Mouse (Mus musculus) forebrain, embryonic 13.5 days (tissue): Measurements from ENCODE around the gene Olfr713. TPM values are rescaled to one million over a fixed set of nuclear protein-coding genes. Genes with fewer than 3 reads are reported as not detected.

Source experiments
- ATAC-seq: fragments of 200-750 bp; cut with Nextera tagmentation; 2 replicates; pipeline ENCODE4 v1.8.0; 2017
- H3K27ac ChIP-seq: fragments of 300-500 bp; sonication (generic); 2 replicates; pipeline ENCODE4 v1.5.1; 2015; ENCODE audit warnings: inconsistent platforms, mild to moderate bottlenecking, moderate library complexity
- H3K27me3 ChIP-seq: fragments of 300-500 bp; sonication (generic); 2 replicates; pipeline ENCODE4 v1.6.1; 2015; ENCODE audit warnings: mild to moderate bottlenecking, inconsistent platforms
- H3K36me3 ChIP-seq: fragments of 300-500 bp; sonication (generic); 2 replicates; pipeline ENCODE4 v1.6.1; 2015; ENCODE audit warnings: mild to moderate bottlenecking, inconsistent platforms; ENCODE audit not compliant: poor library complexity, severe bottlenecking
- H3K4me1 ChIP-seq: fragments of 300-500 bp; sonication (generic); 2 replicates; pipeline ENCODE4 v1.6.1; 2015; ENCODE audit warnings: inconsistent platforms
- H3K4me2 ChIP-seq: fragments of 300-500 bp; sonication (generic); 2 replicates; pipeline ENCODE4 v1.6.1; 2015; ENCODE audit warnings: inconsistent platforms, mild to moderate bottlenecking, moderate library complexity
- H3K4me3 ChIP-seq: fragments of 300-500 bp; sonication (generic); 2 replicates; pipeline ENCODE4 v1.5.1; 2015; ENCODE audit warnings: mild to moderate bottlenecking, inconsistent platforms
- H3K9ac ChIP-seq: fragments of 300-500 bp; sonication (generic); 2 replicates; pipeline ENCODE4 v1.6.1; 2015; ENCODE audit warnings: mild to moderate bottlenecking, inconsistent platforms
- H3K9me3 ChIP-seq: fragments of 300-500 bp; sonication (generic); replicated peaks from 2 replicates; pipeline ENCODE4 v1.6.1; 2016; ENCODE audit warnings: inconsistent platforms
- WGBS: fragments of 180-500 bp; shearing (Covaris S2); methylation state at CpG from one replicate; pipeline ENCODE4 v1.1.7; 2015; 5-methylcytosine and 5-hydroxymethylcytosine counted together
- polyA plus RNA-seq: library from polyadenylated mRNA; unstranded; fragments of >200 nt; fragmentation: Nextera tagmentation; extraction: Ambion mirVana; gene quantifications from 2 replicates; pipeline ENCODE4 v1.2.1, GENCODE M21; 2015

The Olfr713 gene
- polyA plus RNA-seq = not detected in 2 replicates

- H3K9ac ChIP-seq = no peak within 1 kb of the TSS
- whole genome bisulfite sequencing = 94% methylated on average over 1 of the region's 1 CpGs
- no peak within 1 kb of the TSS for H3K4me3 ChIP-seq
- no peak within 1 kb of the TSS for H3K27ac ChIP-seq
- no peaks in the 10 kb centered on the region for H3K4me1 ChIP-seq
- no peaks in the 10 kb centered on the region for H3K9me3 ChIP-seq
- no peaks in the 10 kb centered on the region for H3K36me3 ChIP-seq
- no peak for ATAC-seq
- no peak within 1 kb of the TSS for H3K4me2 ChIP-seq
- H3K27me3 ChIP-seq = no peaks in the 10 kb centered on the region
Measured at GRCm38 (mm10) chr7:107030874-107031273, at the start of gene Olfr713. Gene Olfr713, plus strand, starts transcription at chr7:107031174.

GRCm38 (mm10) chr7:106985236-106985635 is 45.7 kb upstream of the Olfr713 start:
- H3K36me3 ChIP-seq = no peaks in the 10 kb centered on the region
- H3K4me3 ChIP-seq = no peak overlapping the region
- no peak overlapping the region for H3K4me2 ChIP-seq
- H3K9me3 ChIP-seq = no peaks in the 10 kb centered on the region; the same call in 1 of the 2 replicates
- no peaks in the 10 kb centered on the region for H3K27me3 ChIP-seq
- no peak for ATAC-seq
- H3K27ac ChIP-seq = no peak overlapping the region
- no peak overlapping the region for H3K9ac ChIP-seq
- WGBS = 89% methylated on average over 3 of the region's 3 CpGs
- H3K4me1 ChIP-seq = no peaks in the 10 kb centered on the region

- no peaks in the 10 kb centered on the region for H3K36me3 ChIP-seq
- no peaks in the 10 kb centered on the region; the same call in 1 of the 2 replicates for H3K9me3 ChIP-seq
- H3K27ac ChIP-seq = no peak overlapping the region
- 91% methylated on average over 7 of the region's 7 CpGs for WGBS
- no peaks in the 10 kb centered on the region for H3K4me1 ChIP-seq
- H3K4me2 ChIP-seq = no peak overlapping the region
- no peak for ATAC-seq
- no peak overlapping the region for H3K9ac ChIP-seq
- no peak overlapping the region for H3K4me3 ChIP-seq
- H3K27me3 ChIP-seq = no peaks in the 10 kb centered on the region
Measured at GRCm38 (mm10) chr7:107000798-107001197, 30.2 kb upstream of the Olfr713 start.

GRCm38 (mm10) chr7:107004169-107004568 is 26.8 kb upstream of the Olfr713 start:
- H3K27me3 ChIP-seq = no peaks in the 10 kb centered on the region
- 78% methylated on average over 3 of the region's 3 CpGs for WGBS
- no peak overlapping the region for H3K4me3 ChIP-seq
- H3K4me2 ChIP-seq = no peak overlapping the region
- ATAC-seq = no peak
- no peaks in the 10 kb centered on the region for H3K4me1 ChIP-seq
- no peak overlapping the region for H3K9ac ChIP-seq
- no peak overlapping the region for H3K27ac ChIP-seq
- H3K36me3 ChIP-seq = no peaks in the 10 kb centered on the region
- H3K9me3 ChIP-seq = no peaks in the 10 kb centered on the region; the same call in 1 of the 2 replicates

GRCm38 (mm10) chr7:107005972-107006371 is 25.0 kb upstream of the Olfr713 start, which contains the start of gene Olfr2:
Gene Olfr2, minus strand, starts transcription at chr7:107006072.
- H3K9me3 ChIP-seq = no peaks in the 10 kb centered on the region; the same call in 1 of the 2 replicates
- no peak within 1 kb of the TSS for H3K27ac ChIP-seq
- no peaks in the 10 kb centered on the region for H3K36me3 ChIP-seq
- WGBS = 50% methylated on average over 1 of the region's 1 CpGs
- no peaks in the 10 kb centered on the region for H3K4me1 ChIP-seq
- no peaks in the 10 kb centered on the region for H3K27me3 ChIP-seq
- no peak within 1 kb of the TSS for H3K4me3 ChIP-seq
- ATAC-seq = no peak
- H3K9ac ChIP-seq = no peak within 1 kb of the TSS
- no peak within 1 kb of the TSS for H3K4me2 ChIP-seq

- Histone ChIP-seq H3K4me1 (no peaks in the 10 kb centered on the region), H3K36me3 (no peaks in the 10 kb centered on the region), H3K9ac (no peak overlapping the region), H3K4me3 (no peak overlapping the region), H3K9me3 (no peaks in the 10 kb centered on the region; the same call in 1 of the 2 replicates), H3K27me3 (no peaks in the 10 kb centered on the region), H3K27ac (no peak overlapping the region), H3K4me2 (no peak overlapping the region)
- 76% methylated on average over 2 of the region's 2 CpGs for WGBS
- ATAC-seq = no peak
Measured at GRCm38 (mm10) chr7:107039934-107040563, 9.1 kb downstream of the Olfr713 start.

GRCm38 (mm10) chr7:107043136-107043535 is 12.2 kb downstream of the Olfr713 start:
- H3K9ac ChIP-seq = no peak overlapping the region
- no peak for ATAC-seq
- H3K4me2 ChIP-seq = no peak overlapping the region
- H3K27me3 ChIP-seq = no peaks in the 10 kb centered on the region
- H3K4me1 ChIP-seq = no peaks in the 10 kb centered on the region
- H3K27ac ChIP-seq = no peak overlapping the region
- H3K9me3 ChIP-seq = no peaks in the 10 kb centered on the region
- no peak overlapping the region for H3K4me3 ChIP-seq
- no peaks in the 10 kb centered on the region for H3K36me3 ChIP-seq
- 90% methylated on average over 3 of the region's 3 CpGs for WGBS

GRCm38 (mm10) chr7:107044407-107044806 is 13.4 kb downstream of the Olfr713 start:
- H3K9me3 ChIP-seq = no peaks in the 10 kb centered on the region
- no peak overlapping the region for H3K4me2 ChIP-seq
- no peaks in the 10 kb centered on the region for H3K36me3 ChIP-seq
- no peak overlapping the region for H3K9ac ChIP-seq
- 89% methylated on average over 1 of the region's 1 CpGs for WGBS
- no peaks in the 10 kb centered on the region for H3K27me3 ChIP-seq
- H3K4me3 ChIP-seq = no peak overlapping the region
- H3K4me1 ChIP-seq = no peaks in the 10 kb centered on the region
- H3K27ac ChIP-seq = no peak overlapping the region
- no peak for ATAC-seq

DNA sequence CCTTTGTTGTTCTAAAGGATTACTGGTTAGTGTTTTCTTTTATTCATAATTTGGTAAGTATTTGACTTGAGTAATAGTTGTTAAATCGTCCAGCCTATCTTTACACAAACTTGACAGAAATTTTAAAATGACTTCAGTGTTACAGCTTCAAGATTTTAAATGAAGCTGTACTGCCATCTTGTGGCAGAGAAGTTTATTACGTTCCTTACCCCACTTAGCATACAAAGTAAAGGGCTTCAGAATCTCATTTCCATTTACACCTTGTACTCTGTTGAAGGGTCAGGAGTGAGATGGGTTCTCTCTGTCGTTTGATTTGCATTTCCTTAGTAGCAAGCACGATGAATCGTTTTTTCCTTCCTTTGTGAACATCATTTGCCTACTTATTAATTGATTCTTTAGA is 14.9 kb downstream of the Olfr713 start:
- WGBS = 6% methylated on average over 5 of the region's 5 CpGs
- Histone ChIP-seq H3K9ac (no peak overlapping the region), H3K27me3 (no peaks in the 10 kb centered on the region), H3K9me3 (no peaks in the 10 kb centered on the region), H3K36me3 (no peaks in the 10 kb centered on the region), H3K4me2 (no peak overlapping the region), H3K4me3 (no peak overlapping the region), H3K4me1 (no peaks in the 10 kb centered on the region), H3K27ac (no peak overlapping the region)
- 0 out of 2 replicates have a peak, but pooled peaks have one; percentile 53 for ATAC-seq

DNA sequence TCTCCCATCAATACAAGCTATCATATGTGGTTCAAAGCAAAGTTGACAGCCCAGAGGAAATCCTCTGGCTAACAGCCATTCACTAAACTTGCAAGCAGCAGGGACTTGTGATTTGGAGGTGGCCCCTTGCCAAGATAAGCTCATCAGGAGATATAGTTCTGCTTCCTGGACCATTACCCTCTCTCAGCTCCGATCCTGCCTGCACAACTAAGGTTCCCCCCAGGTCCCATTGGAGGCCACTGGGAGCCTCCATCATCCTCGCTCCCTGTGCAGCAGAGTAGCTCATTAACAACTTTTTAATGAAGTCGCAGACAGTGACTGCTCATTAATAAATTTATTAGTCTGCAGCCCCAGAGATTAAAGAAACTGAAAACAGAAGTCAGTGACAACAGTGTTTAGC is 16.6 kb downstream of the Olfr713 start:
- ATAC-seq = no peak
- Histone ChIP-seq H3K27me3 (no peaks in the 10 kb centered on the region), H3K9me3 (no peaks in the 10 kb centered on the region), H3K4me2 (no peak overlapping the region), H3K4me1 (no peaks in the 10 kb centered on the region), H3K9ac (no peak overlapping the region), H3K36me3 (no peaks in the 10 kb centered on the region), H3K27ac (no peak overlapping the region), H3K4me3 (no peak overlapping the region)
- WGBS = 38% methylated on average over 3 of the region's 3 CpGs

DNA sequence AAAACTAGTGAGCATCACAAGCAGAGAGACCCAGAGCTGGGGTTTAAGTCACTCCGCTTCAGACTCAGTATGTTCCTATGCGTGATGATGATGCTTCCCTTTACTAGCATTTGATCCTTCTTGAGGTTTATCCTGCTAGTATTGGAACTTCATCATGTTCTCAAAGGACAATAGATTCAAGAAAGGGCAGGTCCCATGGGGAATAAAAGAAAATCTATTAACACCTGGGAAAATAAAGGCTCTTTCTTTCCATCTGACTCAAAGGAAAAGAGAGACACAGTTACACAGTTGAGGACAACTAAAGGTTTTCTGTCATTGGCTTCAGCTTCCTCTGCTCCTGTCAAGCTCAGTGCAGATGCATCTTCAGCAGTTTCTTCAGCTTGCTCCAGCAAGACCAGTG is 39.7 kb downstream of the Olfr713 start, which contains the start of gene Olfr714:
Gene Olfr714 (plus strand): TSS at position 301 of the 400 bp plus-strand sequence.
- no peak within 1 kb of the TSS for H3K4me3 ChIP-seq
- ATAC-seq = no peak
- no peaks in the 10 kb centered on the region for H3K4me1 ChIP-seq
- H3K36me3 ChIP-seq = no peaks in the 10 kb centered on the region
- no peak within 1 kb of the TSS for H3K9ac ChIP-seq
- H3K4me2 ChIP-seq = no peak within 1 kb of the TSS
- peaks cover 22% of the 10 kb centered on the region for H3K9me3 ChIP-seq
- H3K27me3 ChIP-seq = no peaks in the 10 kb centered on the region
- 99% methylated on average over 2 of the region's 2 CpGs for WGBS
- no peak within 1 kb of the TSS for H3K27ac ChIP-seq
